Mouse (Mus musculus) brain, embryonic 14.5 days (tissue): ENCODE results near the gene Tnnt1. TPM values are rescaled to one million over a fixed set of nuclear protein-coding genes. Genes with fewer than 3 reads are reported as not detected.

ENCODE experiments used
- DNase-seq: peaks from one replicate; pipeline ENCODE4 v3.0.0-alpha.2; 2011; ENCODE audit warnings: low read depth
- CTCF ChIP-seq: fragments of 200-500 bp; IDR thresholded peaks from 2 replicates; pipeline ENCODE4 v1.5.1; 2012; ENCODE audit warnings: inconsistent platforms, mild to moderate bottlenecking, moderate library complexity, borderline replicate concordance; ENCODE audit not compliant: insufficient read depth, insufficient read length; ENCODE audit errors: extremely low read depth
- POLR2A ChIP-seq: fragments of 200-500 bp; IDR thresholded peaks from 2 replicates; pipeline ENCODE4 v1.6.1; 2012; ENCODE audit warnings: mild to moderate bottlenecking, inconsistent platforms, borderline replicate concordance; ENCODE audit not compliant: poor library complexity, insufficient read depth, insufficient read length, severe bottlenecking; ENCODE audit errors: extremely low read depth
- polyA plus RNA-seq: library from polyadenylated mRNA; depleted of rRNA; stranded (reverse); fragments of >200 nt; gene quantifications from 2 replicates; pipeline ENCODE4 v1.2.3, GENCODE M21; 2012; rRNA removed

Tnnt1 gene
- polyA plus RNA-seq, 1 experiment = 3.3 TPM

DNA sequence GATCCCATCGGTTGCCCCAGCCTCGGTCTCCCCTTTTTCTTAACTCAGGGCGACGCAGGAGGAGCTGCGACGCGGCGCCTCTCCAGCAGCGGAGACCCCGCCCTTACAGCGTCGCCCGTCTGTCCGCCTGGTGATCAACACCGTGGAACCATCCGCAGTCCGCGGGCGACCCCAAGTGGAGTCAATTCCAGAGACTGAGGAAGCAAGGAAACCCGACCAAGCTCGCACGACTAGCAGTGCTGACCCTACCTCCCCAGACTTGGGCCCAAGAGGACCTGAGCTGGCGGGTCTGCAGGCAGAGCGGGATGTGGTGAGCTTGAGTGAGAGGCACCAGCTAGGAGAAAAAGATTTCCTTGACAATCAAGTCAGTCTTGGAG lies 45.0 kb downstream of the Tnnt1 start:
- DNase-seq = peak; percentile 92
- 0 out of 2 replicates have a peak, but pooled peaks have one; percentile 8 for TF ChIP-seq POLR2A
- peak; percentile 84 for TF ChIP-seq CTCF

DNA sequence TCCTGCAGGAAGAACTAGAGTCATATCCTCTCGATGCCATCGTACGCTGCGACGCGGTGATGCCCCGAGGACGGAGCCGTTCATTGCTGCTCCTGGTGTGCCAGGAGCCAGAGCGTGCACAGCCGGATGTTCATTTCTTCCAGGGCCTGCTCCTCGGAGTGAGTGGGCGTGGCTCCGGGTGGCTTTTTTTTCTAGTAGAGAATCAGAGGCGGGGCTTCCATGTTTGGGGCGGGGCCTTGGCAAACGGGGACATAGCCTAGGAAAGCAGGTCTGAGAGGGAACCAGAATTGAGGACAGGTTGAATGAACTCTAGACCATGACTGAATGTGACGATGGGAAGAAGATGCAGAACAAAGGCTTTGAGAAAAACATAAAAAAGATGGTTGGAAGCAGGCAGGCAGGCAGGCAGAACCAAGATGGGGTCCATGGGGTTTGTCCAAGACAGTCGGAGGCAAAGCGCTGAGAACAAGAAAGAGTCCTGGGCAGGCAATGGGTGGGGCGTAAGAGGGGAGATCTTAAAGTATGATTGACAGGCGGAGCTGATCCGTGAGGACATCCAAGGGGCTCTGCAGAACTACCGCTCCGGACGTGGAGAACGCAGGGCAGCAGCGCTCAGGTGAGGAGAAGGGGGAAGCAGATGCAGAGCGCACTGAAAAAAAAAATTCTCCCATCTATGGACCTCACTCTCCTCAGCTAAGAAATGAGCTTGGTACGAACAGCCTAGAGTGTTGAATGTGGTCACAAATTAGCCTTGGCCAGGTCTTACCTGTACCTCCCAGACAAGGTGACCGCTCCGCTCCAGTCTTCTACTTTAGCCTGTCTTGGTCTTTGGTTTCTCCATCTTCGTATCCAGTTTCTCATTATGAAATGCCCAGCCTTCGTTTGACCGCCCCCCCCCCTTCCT lies 45.7 kb downstream of the Tnnt1 start:
- peak; percentile 70 for DNase-seq
- no peak for TF ChIP-seq POLR2A
- TF ChIP-seq CTCF = no peak

DNA sequence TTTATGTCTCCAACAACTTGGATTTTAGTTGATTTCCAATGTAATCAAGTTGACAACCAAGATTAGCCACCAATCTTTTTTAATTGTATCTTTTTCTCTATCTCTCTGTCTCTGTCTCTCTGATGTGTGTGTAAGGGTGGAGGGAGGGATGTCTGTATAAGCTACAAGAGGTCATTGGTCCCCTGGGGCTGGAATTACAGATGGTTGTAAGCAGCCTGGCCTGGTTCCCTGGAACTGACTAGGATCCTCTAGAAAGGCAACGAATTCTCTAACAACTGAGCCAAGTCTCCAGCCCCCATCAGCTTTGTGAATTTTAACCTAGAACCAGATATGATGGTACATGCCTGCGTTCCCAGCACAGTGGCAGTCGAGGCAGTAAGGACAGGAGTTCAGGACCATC lies 48.4 kb downstream of the Tnnt1 start:
- DNase-seq = no peak
- TF ChIP-seq POLR2A (no peak), CTCF (no peak)

DNA sequence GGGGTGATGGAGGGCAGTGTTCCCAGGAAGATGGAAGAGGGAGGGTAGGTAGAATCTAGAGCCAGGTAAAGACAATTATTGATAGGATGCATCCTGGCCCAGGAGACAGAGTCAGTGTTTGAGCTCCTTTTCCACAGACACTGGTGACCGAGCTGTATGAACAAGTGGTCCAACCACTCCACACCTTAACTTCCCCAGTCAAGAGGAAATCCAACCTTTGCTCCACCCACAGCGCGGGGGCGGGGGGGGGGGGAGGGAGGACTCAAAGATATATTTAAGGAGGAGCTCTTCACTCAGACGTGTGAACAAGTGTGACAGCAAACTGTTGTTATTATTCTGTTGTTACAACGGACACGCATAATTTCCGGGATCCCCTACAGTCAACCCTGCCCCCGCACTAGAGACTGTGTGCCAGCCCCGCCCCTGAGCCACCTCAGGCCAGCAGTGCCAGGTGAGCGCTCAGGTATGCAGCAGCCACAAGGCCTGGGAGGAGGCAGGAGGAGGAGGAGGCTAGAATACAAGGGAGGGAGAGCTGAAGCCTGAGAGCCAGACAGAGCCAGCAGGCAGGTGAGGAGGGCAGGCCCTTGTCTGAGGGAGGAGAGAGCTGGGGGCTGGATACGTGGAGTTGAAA lies 51.9 kb downstream of the Tnnt1 start:
- no peak for TF ChIP-seq CTCF
- DNase-seq = no peak

DNA sequence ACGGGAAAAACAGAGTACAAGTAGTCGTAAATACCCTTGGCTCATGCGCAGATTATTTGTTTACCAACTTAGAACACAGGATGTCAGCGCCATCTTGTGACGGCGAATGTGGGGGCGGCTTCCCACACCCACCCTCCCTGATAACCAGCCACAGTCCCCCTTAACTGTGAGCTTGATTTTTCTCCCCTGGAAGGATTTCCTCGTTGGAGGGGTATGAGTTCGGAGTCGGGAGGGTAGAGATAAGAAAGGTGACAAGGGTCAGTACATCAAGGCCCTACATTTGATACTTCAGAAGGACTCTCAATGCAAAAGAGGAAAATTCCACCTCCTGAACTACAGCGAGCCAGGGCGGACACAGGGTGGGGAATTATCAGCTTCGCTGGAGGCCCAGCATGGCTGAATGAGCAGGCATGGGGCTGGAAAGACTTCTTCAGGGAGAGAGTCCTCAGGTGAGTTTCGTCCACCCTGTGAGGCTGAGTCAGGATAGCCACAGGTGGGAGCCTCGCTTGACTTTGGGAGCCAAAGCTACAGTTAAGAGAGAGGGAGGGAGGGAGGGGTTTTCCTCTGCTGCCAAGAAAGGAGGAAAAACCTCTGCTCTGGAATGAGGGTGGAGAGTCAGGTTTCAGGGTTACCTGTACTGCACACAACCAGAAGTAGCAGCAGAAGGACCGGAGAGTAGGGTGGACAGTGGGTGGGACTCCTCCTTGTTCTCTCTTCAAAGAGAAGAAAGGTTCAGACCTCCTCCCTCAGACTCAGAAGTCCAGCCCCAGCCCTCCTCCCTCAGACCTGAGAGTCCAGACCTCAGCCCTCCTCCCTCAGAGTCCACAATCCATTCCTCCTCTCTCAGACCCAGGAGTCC lies 55.4 kb downstream of the Tnnt1 start, which contains the start of gene Eps8l1:
Gene Eps8l1, plus strand, starts transcription at position 99 of the 859 bp plus-strand sequence.
- no peak for TF ChIP-seq CTCF
- peak; percentile 17 for DNase-seq

Other genes starting within 250 kb of the Tnnt1 start
- not detected in 2 replicates for gene Ncr1, start 178.7 kb downstream of the Tnnt1 start, polyA plus RNA-seq
- 0.03 and 0.08 TPM in 2 replicates for gene Gp6, start 118.6 kb downstream of the Tnnt1 start, polyA plus RNA-seq
- 37.8 and 40.5 TPM in 2 replicates for gene Rdh13, start 70.7 kb downstream of the Tnnt1 start, polyA plus RNA-seq
- gene Eps8l1, start 55.7 kb downstream of the Tnnt1 start, polyA plus RNA-seq = 5.6 and 6.9 TPM in 2 replicates
- 61.5 and 104 TPM in 2 replicates for gene Ppp1r12c, start 14.7 kb downstream of the Tnnt1 start, polyA plus RNA-seq
- 4.2 and 4.3 TPM in 2 replicates for gene Tnni3, start 7.8 kb upstream of the Tnnt1 start, polyA plus RNA-seq
- gene Dnaaf3, start 16.1 kb upstream of the Tnnt1 start, polyA plus RNA-seq = 5.9 and 6.4 TPM in 2 replicates
- gene Syt5, start 31.2 kb upstream of the Tnnt1 start, polyA plus RNA-seq = 103 and 105 TPM in 2 replicates
- 0.87 and 1.5 TPM in 2 replicates for gene Ptprh, start 87.7 kb upstream of the Tnnt1 start, polyA plus RNA-seq
- gene Tmem86b, start 115.0 kb upstream of the Tnnt1 start, polyA plus RNA-seq = 55.9 and 89.5 TPM in 2 replicates
- gene Ppp6r1, start 142.6 kb upstream of the Tnnt1 start, polyA plus RNA-seq = 115 and 130 TPM in 2 replicates
- 93.3 and 97.3 TPM in 2 replicates for gene Hspbp1, start 168.7 kb upstream of the Tnnt1 start, polyA plus RNA-seq
- 137 and 161 TPM in 2 replicates for gene Brsk1, start 174.2 kb upstream of the Tnnt1 start, polyA plus RNA-seq
- 0.03 and 0.05 TPM in 2 replicates for gene Tmem150b, start 208.9 kb upstream of the Tnnt1 start, polyA plus RNA-seq
- 197 and 214 TPM in 2 replicates for gene Kmt5c, start 223.7 kb upstream of the Tnnt1 start, polyA plus RNA-seq
- gene Cox6b2, start 236.7 kb upstream of the Tnnt1 start, polyA plus RNA-seq = 26.2 and 27.5 TPM in 2 replicates